Mouse (Mus musculus) liver, embryonic 14.5 days (tissue): ENCODE measurements around the gene Mrgprf.

Experiments used
- CTCF ChIP-seq: IDR thresholded peaks from 2 replicates; pipeline ENCODE4 v1.5.1; 2016; ENCODE audit warnings: antibody characterized with exemption, low read depth, control low read depth
- EP300 ChIP-seq: IDR thresholded peaks from 2 replicates; pipeline ENCODE4 v1.6.1; 2016; ENCODE audit warnings: antibody characterized with exemption, low read depth

GRCm38 (mm10) chr7:145252715-145253476 lies 47.7 kb upstream of the Mrgprf start:
- peak; percentile 85 for TF ChIP-seq CTCF
- no peak for TF ChIP-seq EP300
